Mouse (Mus musculus): ENCODE data around the gene Clec4g. TPM values are rescaled to one million over a fixed set of nuclear protein-coding genes. Genes with fewer than 3 reads are reported as not detected.
A peak's percentile ranks its signal among the peaks of the same experiment; 100 is the strongest.
"Not testable (repeated sequence)": the region's sequence is repeated elsewhere in the genome, so short reads cannot be mapped to it uniquely, and the experiment has no call there.

The Clec4g gene
- not detected in 2 replicates for polyA plus RNA-seq (2015; fragmentation: Nextera tagmentation; extraction: Ambion mirVana)

DNA sequence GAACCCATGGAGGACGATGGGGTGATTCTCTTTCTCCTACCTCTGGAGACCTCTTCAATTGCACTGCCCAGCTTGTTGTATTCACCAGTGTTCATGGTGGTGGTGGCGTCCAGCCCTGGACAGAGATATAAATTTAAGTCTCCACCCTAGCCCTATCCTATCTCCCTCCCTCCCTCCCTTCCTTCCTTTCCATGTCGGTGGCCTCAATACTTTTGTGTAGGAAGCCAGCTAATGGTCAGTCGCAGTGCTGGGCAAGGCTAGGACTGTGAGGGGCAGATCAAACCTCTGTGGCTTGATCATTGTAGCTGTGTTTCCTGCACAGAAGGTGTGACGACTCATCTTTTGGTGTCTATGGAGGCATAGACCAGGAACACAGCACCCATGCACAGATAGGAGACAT, at the start of gene Clec4g:
TSS of gene Clec4g (minus strand) at position 101 of the 400 bp plus-strand sequence.
- Histone ChIP-seq H3K9me3 (no peaks in the 10 kb centered on the region), H3K27me3 (no peaks in the 10 kb centered on the region), H3K4me3 (no peak within 1 kb of the TSS), H3K4me2 (no peak within 1 kb of the TSS), H3K36me3 (no peaks in the 10 kb centered on the region), H3K4me1 (replicated peaks) (no peaks in the 10 kb centered on the region), H3K9ac (no peak within 1 kb of the TSS), H3K27ac (replicated peaks) (no peak within 1 kb of the TSS)
- WGBS = 80% methylated on average over 5 of the region's 5 CpGs
- no peak for ATAC-seq (ENCODE audit: low read depth)

DNA sequence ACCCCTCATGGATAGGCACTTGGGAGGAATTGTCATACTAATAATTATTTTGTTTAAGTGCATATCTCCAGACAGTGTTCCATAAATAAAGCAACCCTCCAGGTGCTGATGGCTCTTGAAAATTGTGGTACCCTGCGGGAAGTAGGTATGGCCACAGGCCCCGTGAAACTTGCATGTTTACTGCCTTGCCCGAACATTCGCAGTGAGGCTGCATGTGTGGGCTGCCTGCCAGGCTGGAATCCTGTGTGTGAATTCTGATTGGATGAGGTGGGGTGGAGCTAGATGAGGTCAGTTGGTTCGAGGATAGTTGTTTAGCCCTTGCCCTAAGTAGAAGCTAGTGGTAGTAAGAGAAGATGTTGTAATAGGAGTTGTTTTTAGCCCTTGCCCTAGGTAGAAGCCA, 48.2 kb upstream of the Clec4g start:
- not testable (repeated sequence) for H3K36me3 ChIP-seq; ATAC-seq (ENCODE audit: low read depth); H3K27me3 ChIP-seq; H3K4me2 ChIP-seq; H3K9ac ChIP-seq; H3K4me3 ChIP-seq; H3K4me1 ChIP-seq (replicated peaks); H3K27ac ChIP-seq (replicated peaks)
- WGBS = 90% methylated on average over 5 of the region's 5 CpGs
- peaks cover 27% of the 10 kb centered on the region; the same call in 1 of the 2 replicates for H3K9me3 ChIP-seq

DNA sequence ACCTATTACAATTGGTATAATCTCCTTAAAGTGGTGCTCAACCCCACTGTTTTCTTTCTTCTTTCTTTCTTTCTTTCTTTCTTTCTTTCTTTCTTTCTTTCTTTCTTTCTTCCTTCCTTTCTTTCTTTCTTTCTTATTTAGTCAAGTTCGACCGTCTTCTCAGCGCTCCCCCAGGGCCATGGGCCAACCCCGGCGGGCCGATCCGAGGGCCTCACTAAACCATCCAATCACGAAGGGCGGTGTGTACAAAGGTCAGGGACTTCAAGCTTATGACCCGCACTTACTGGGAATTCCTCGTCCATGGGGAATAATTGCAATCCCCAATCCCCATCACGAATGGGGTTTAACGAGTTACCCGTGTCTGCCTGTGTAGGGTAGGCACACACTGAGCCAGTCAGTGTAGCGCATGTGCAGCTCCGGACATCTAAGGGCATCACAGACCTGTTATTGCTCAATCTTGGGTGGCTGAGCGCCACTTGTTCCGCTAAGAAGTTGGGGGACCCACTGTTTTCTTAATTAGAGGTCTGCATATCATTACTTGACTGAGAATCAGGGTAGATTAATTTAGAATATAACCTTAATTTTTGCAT, 33.9 kb upstream of the Clec4g start:
- no peak overlapping the region for H3K9ac ChIP-seq
- H3K4me3 ChIP-seq = no peak overlapping the region
- no peak overlapping the region for H3K27ac ChIP-seq (replicated peaks)
- WGBS = 76% methylated on average over 18 of the region's 18 CpGs
- no peaks in the 10 kb centered on the region for H3K27me3 ChIP-seq
- peaks cover 23% of the 10 kb centered on the region; the same call in 1 of the 2 replicates for H3K9me3 ChIP-seq
- H3K4me2 ChIP-seq = no peak overlapping the region
- H3K4me1 ChIP-seq (replicated peaks) = no peaks in the 10 kb centered on the region
- no peaks in the 10 kb centered on the region for H3K36me3 ChIP-seq
- peak; percentile 99 for ATAC-seq (ENCODE audit: low read depth)

DNA sequence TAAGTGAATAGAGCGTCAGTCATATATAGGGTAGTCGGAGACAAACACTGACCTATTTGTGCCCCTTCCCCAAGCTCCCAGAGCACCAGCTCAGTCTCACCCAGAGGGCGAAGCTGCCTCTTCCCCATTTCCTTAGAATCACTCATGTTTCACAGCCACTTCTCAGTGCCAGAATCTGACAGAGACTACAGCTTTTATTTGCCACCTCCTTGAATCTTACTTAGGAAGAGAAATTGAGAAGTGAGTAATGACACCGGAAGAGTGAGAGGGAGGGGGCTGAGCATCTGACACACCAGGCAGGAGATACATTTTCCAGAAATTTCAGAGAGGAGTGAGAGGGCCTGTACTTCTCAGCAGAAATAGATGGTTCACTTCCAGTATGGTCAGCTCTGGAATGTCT, 28.3 kb upstream of the Clec4g start, which contains the start of gene Cd209a:
TSS of gene Cd209a (minus strand) at position 224 of the 400 bp plus-strand sequence.
- 93% methylated on average over 4 of the region's 4 CpGs for WGBS
- no peaks in the 10 kb centered on the region for H3K27me3 ChIP-seq
- H3K4me2 ChIP-seq = no peak within 1 kb of the TSS
- no peak within 1 kb of the TSS for H3K9ac ChIP-seq
- no peaks in the 10 kb centered on the region for H3K4me1 ChIP-seq (replicated peaks)
- no peak for ATAC-seq (ENCODE audit: low read depth)
- H3K27ac ChIP-seq (replicated peaks) = no peak within 1 kb of the TSS
- no peaks in the 10 kb centered on the region for H3K36me3 ChIP-seq
- no peak within 1 kb of the TSS for H3K4me3 ChIP-seq
- peaks cover 17% of the 10 kb centered on the region for H3K9me3 ChIP-seq

DNA sequence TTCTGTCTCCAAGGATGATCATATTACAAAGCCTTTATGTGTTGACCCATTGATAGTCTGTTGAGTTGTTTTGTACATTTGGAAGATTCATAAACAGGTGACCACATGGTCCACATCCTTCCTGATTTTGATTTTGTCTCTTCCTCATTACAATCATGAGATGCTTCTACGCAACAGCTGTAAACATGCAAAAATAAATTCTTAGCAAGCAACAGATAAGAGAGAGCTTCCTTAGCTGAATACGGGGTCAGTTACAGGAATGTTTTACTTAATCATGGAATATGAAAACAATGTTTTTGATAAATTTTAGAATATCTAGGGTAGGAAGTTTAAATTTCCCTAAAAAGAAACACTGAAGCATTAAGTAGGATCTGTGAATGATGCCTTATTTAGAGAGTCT, 16.5 kb upstream of the Clec4g start:
- ATAC-seq (ENCODE audit: low read depth) = no peak
- no peaks in the 10 kb centered on the region for H3K9me3 ChIP-seq
- WGBS = 91% methylated on average over 2 of the region's 2 CpGs
- H3K27me3 ChIP-seq = no peaks in the 10 kb centered on the region
- H3K4me2 ChIP-seq = no peak overlapping the region
- no peaks in the 10 kb centered on the region for H3K4me1 ChIP-seq (replicated peaks)
- H3K9ac ChIP-seq = no peak overlapping the region
- no peaks in the 10 kb centered on the region for H3K36me3 ChIP-seq
- H3K4me3 ChIP-seq = no peak overlapping the region
- no peak overlapping the region for H3K27ac ChIP-seq (replicated peaks)

DNA sequence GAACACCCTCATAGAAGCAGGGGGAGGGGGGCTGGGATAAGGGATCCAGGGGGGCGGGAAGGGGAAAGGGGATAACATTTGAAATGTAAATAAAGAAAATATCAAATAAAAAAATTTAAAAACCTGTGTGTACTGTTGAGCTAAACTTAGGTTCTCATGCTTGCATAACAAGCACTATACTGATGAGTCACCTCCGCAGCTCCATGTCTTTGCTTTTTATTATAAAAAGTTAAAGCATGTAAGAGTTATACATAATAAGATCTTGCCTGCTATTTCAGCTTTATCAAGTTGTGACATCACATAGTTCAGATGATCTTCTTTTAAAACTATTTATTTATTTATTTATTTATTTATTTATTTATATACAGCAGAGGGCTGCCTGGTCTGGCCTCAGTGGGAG, 15.1 kb upstream of the Clec4g start:
- Histone ChIP-seq H3K27ac (replicated peaks) (no peak overlapping the region), H3K4me3 (no peak overlapping the region), H3K9me3 (no peaks in the 10 kb centered on the region), H3K4me1 (replicated peaks) (no peaks in the 10 kb centered on the region), H3K4me2 (no peak overlapping the region), H3K9ac (no peak overlapping the region), H3K36me3 (no peaks in the 10 kb centered on the region), H3K27me3 (no peaks in the 10 kb centered on the region)
- no peak for ATAC-seq (ENCODE audit: low read depth)
- 86% methylated on average over 2 of the region's 2 CpGs for WGBS

DNA sequence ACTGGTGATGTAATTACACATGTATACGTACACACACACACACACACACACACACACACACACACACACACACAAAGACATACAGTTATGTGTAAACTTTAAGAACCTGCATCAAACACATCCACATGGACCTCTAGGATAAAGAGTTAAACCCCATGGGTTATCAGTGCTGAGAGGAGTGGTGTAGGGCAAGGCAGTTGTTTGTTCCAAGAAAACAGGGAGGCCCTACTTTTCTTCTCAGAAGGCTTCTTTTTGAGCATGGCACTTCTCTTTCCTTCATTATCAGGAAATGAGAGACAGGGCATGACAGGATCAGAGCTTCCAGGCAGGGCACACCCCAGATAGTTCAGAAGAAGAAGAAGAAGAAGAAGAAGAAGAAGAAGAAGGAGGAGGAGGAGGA, 13.6 kb upstream of the Clec4g start:
- Histone ChIP-seq H3K27me3 (no peaks in the 10 kb centered on the region), H3K4me3 (no peak overlapping the region), H3K36me3 (no peaks in the 10 kb centered on the region), H3K4me1 (replicated peaks) (no peaks in the 10 kb centered on the region), H3K4me2 (no peak overlapping the region), H3K9me3 (no peaks in the 10 kb centered on the region), H3K27ac (replicated peaks) (no peak overlapping the region), H3K9ac (no peak overlapping the region)
- 33% methylated on average over 1 of the region's 1 CpGs for WGBS
- no peak for ATAC-seq (ENCODE audit: low read depth)

DNA sequence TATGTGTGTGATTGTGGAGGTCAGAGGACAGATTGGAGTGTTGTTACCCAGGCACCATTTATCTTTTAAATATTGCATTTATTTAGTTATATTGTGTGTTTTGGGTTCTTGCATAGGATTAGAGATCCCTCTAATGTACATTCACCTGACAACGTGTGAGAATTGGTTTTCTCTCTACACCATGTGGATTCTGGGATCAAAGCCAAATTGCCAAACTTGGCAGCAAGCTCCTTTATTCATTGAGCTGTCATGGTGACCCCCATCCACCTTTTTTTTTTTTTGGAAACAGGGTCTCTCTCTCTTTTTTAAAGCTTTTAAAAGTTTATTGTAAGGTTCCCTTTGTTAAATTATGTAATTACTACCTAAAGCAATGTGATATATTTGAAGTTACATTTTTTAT, 590 bp upstream of the Clec4g start:
- WGBS = 41% methylated on average over 1 of the region's 1 CpGs

DNA sequence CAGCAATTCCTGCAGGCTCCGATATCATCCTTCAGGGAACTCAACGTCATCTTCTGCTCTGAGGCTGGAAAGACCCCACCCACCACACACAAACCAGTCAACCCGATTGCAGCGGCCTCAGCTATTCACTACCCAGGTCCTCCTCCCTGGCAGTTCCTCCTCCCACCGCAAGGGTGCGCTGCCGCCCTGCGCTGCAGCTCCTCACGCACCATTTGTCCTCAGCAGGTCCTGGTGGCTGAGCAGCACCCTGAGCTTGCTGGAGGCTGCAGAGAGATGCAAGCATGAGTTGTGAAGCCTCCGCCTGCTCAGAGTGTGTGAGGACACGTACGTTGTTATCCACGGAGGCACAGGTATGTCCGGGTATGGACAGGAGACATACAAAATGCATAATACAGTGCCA, 1.9 kb downstream of the Clec4g start:
- Histone ChIP-seq H3K9ac (no peak overlapping the region), H3K4me2 (no peak overlapping the region), H3K4me1 (replicated peaks) (no peaks in the 10 kb centered on the region), H3K27ac (replicated peaks) (no peak overlapping the region), H3K36me3 (no peaks in the 10 kb centered on the region), H3K4me3 (no peak overlapping the region), H3K27me3 (no peaks in the 10 kb centered on the region), H3K9me3 (no peaks in the 10 kb centered on the region)
- WGBS = 15% methylated on average over 14 of the region's 14 CpGs
- ATAC-seq (ENCODE audit: low read depth) = no peak

More for the DNA sequence above, 590 bp upstream of the Clec4g start:
- no peaks in the 10 kb centered on the region for H3K4me1 ChIP-seq (replicated peaks)
- H3K27ac ChIP-seq (replicated peaks) = no peak overlapping the region
- H3K9ac ChIP-seq = no peak overlapping the region
- ATAC-seq (ENCODE audit: low read depth) = no peak
- H3K4me3 ChIP-seq = no peak overlapping the region
- H3K9me3 ChIP-seq = no peaks in the 10 kb centered on the region
- no peaks in the 10 kb centered on the region for H3K36me3 ChIP-seq
- H3K4me2 ChIP-seq = no peak overlapping the region
- no peaks in the 10 kb centered on the region for H3K27me3 ChIP-seq

DNA sequence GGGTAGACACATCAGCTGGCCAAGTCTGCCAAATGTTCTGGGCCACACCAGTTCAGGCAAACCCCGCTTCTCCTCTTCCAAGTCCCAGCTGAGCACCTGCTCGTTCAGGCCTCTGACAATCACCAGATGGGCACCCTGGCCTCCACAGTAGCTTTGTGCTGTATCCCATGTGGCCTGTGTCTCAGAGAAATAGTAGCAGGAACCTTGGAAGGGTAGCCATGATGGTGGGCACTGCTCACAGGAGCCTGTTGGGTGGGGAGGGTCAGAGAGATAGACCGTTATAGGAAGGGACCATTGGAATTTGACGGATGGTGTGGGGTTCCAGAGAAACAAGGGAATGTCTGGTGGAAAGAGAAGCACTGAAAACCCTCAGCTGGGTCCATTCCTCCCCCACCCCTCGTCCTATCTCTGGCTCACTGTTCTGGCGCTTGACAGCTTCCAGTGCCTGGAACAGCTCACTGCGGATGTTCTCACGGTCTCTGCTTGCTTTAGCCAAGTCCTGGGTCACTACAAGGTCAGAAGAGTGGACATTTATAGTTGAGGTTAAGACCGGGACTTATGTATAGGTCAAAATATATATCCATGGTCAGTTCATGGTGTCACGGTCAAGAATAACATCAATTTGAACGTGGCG, 3.0 kb downstream of the Clec4g start:
- Histone ChIP-seq H3K27me3 (no peaks in the 10 kb centered on the region), H3K9me3 (no peaks in the 10 kb centered on the region), H3K9ac (no peak overlapping the region), H3K4me1 (replicated peaks) (no peaks in the 10 kb centered on the region), H3K4me2 (no peak overlapping the region), H3K36me3 (no peaks in the 10 kb centered on the region), H3K27ac (replicated peaks) (no peak overlapping the region), H3K4me3 (no peak overlapping the region)
- 86% methylated on average over 12 of the region's 12 CpGs for WGBS
- ATAC-seq (ENCODE audit: low read depth) = no peak

DNA sequence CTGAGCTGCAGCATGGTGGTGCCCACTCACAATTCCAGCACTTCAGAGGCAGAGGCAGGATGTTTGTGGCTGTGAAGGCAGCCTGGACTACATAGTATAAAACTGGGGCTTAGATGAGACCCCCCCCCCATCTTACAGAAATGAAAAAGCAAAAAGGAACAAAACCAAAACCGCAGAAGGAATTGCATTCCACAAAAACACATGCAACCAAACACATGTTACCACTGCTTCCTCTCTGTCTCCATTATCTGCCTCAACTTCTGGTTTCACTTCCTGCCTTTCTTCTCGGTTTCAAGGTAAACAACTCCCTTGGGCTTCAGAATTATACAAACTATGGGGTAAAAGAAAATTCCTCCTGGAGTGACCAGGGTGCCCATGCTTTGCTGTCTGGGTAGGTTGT, 8.8 kb downstream of the Clec4g start:
- no peak overlapping the region for H3K27ac ChIP-seq (replicated peaks)
- no peak overlapping the region for H3K9ac ChIP-seq
- 68% methylated on average over 2 of the region's 2 CpGs for WGBS
- H3K36me3 ChIP-seq = no peaks in the 10 kb centered on the region
- no peak overlapping the region for H3K4me2 ChIP-seq
- H3K27me3 ChIP-seq = no peaks in the 10 kb centered on the region
- H3K9me3 ChIP-seq = no peaks in the 10 kb centered on the region
- no peak for ATAC-seq (ENCODE audit: low read depth)
- no peaks in the 10 kb centered on the region for H3K4me1 ChIP-seq (replicated peaks)
- no peak overlapping the region for H3K4me3 ChIP-seq

DNA sequence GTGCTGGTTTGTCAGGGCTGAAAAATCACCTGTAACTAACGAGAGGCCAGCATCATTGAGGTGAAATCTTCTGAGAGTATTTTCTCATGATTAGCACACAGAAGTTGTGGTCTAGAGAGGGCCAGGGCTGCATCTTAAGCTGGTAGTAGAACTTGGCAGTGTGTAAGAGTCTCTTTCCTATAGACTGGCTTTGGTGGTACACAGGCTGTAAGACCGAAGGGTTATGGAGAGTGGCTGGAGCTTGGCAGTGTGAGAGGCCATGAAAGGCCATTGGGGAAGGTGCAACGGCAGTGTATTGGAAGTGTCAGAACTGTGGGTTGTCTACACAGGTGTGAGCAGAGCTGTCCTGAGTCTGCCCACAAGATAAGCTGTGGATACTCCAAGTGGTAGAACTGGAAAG, 10.1 kb downstream of the Clec4g start:
- Histone ChIP-seq H3K4me3 (no peak overlapping the region), H3K27me3 (no peaks in the 10 kb centered on the region), H3K36me3 (no peaks in the 10 kb centered on the region), H3K9ac (no peak overlapping the region), H3K4me1 (replicated peaks) (no peaks in the 10 kb centered on the region), H3K27ac (replicated peaks) (no peak overlapping the region), H3K9me3 (no peaks in the 10 kb centered on the region), H3K4me2 (no peak overlapping the region)
- no peak for ATAC-seq (ENCODE audit: low read depth)
- WGBS = 83% methylated on average over 3 of the region's 3 CpGs

DNA sequence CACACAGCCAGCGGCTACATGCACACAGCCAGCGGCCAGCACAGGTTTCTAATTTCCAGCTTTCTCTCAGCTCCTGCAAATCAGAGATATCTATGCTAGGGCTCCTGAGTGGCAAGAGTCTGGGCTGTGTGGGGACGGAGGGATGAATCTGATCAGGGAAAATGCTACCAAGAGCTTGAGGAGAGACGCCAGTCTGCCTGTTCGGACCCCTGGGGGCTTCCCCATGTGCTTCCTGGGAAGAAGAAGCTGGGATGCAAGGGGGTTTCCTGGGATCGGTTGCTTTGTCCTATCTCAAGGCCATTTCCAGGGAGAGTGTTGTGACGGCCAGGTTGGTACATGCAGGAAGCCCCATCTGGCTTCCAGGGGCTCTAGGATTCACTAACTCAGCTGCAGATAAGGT, 12.8 kb downstream of the Clec4g start:
- no peaks in the 10 kb centered on the region for H3K27me3 ChIP-seq
- H3K4me2 ChIP-seq = no peak overlapping the region
- H3K36me3 ChIP-seq = no peaks in the 10 kb centered on the region
- H3K4me3 ChIP-seq = no peak overlapping the region
- H3K4me1 ChIP-seq (replicated peaks) = no peaks in the 10 kb centered on the region
- H3K9ac ChIP-seq = no peak overlapping the region
- 77% methylated on average over 7 of the region's 7 CpGs for WGBS
- no peaks in the 10 kb centered on the region for H3K9me3 ChIP-seq
- ATAC-seq (ENCODE audit: low read depth) = no peak
- no peak overlapping the region for H3K27ac ChIP-seq (replicated peaks)
